Comparison of ENCODE assay signal across 14 mouse cellular contexts in the genomic region with DNA sequence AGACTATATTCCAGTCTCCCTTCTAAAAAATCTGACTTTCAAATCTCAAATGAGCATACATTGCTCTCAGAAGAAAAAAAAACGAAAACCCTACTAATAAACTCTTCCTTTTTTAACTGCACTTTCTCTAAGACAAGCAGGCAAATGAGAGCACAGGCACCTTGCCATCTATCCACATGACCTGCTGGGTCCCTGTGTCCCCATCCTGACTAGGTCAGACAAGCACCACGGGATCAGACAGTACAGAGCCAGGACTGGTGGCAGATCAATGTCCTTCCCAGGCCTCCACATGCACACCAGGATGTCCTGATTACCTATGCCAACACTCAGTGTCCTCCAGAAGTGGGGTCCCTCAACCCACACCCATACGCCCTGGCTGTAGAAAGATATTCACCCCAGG.
DNase-seq lines count a peak whose midpoint lies in the region; ATAC-seq and TF ChIP-seq lines count a peak whose summit lies in the region.
"Had no signal": no experiment of that assay in that cellular context is flagged by ENCODE, and none has a peak within 500 bp of the region (broad histone marks: within the 10 kb centered on the region; RNA-seq: fewer than 3 reads in every experiment).

No protein-coding gene starts in this region.

- ATAC-seq in frontal cortex, adult (ENCODE audit: low TSS enrichment): no peak
- ATAC-seq: forebrain, embryonic 14.5 days; liver, embryonic 12.5 days; midbrain, embryonic 15.5 days had no signal

- no peaks in the 10 kb centered on the region for H3K27me3 ChIP-seq in heart, adult 2 months (ENCODE audit: control insufficient read depth, insufficient read depth, low read length)
- no peaks in the 10 kb centered on the region for H3K27me3 ChIP-seq in kidney, adult 2 months (replicated peaks; ENCODE audit: control insufficient read depth, insufficient read depth, low read length)
- H3K27me3 ChIP-seq in ES-Bruce4 (ENCODE audit: control insufficient read depth, insufficient read depth, low read length, poor library complexity, severe bottlenecking): no peaks in the 10 kb centered on the region
- H3K27me3 ChIP-seq in megakaryocyte, embryonic 14.5 days (replicated peaks): peaks cover 19% of the 10 kb centered on the region
- H3K27me3 ChIP-seq: neural tube, embryonic 12.5 days had no signal

- intact Hi-C loops in heart, adult 2 months (cut with DNase I): no loop called here
- intact Hi-C loops in heart, postnatal 36 days (cut with DNase I): loop anchor here (10.0 kb wide), 1 partner anchor 1037 kb away; no protein-coding TSS in a partner anchor

- H3K9ac ChIP-seq in heart, adult 2 months (ENCODE audit: low read depth, low read length): no peak overlapping the region
- no peak overlapping the region for H3K9ac ChIP-seq in ES-Bruce4 (ENCODE audit: low read depth, poor library complexity, severe bottlenecking)
- H3K9ac ChIP-seq: embryonic facial prominence, embryonic 15.5 days; hindbrain, embryonic 13.5 days; limb, embryonic 12.5 days; liver, embryonic 12.5 days; midbrain, embryonic 15.5 days; neural tube, embryonic 12.5 days had no signal

- TF ChIP-seq CTCF in heart, adult 2 months (IDR thresholded peaks at IDR 0.05): no peak
- TF ChIP-seq CTCF in kidney, adult 2 months (conservative IDR thresholded peaks at IDR 0.05; ENCODE audit: insufficient read depth, insufficient read length, low read depth, low read length): no peak
- no peak for TF ChIP-seq CTCF in ES-Bruce4 (IDR thresholded peaks at IDR 0.05; ENCODE audit: low read depth, low read length)

- H3K36me3 ChIP-seq in heart, adult 2 months (ENCODE audit: control insufficient read depth, insufficient read depth, low read length): no peaks in the 10 kb centered on the region
- H3K36me3 ChIP-seq in kidney, adult 2 months (ENCODE audit: control insufficient read depth, insufficient read depth, low read length): no peaks in the 10 kb centered on the region
- H3K36me3 ChIP-seq in ES-Bruce4 (ENCODE audit: control insufficient read depth, insufficient read depth, low read length, poor library complexity, severe bottlenecking): no peaks in the 10 kb centered on the region
- no peaks in the 10 kb centered on the region for H3K36me3 ChIP-seq in megakaryocyte, embryonic 14.5 days (replicated peaks; ENCODE audit: low read length)
- H3K36me3 ChIP-seq: embryonic facial prominence, embryonic 15.5 days; hindbrain, embryonic 13.5 days; limb, embryonic 12.5 days; liver, embryonic 12.5 days; midbrain, embryonic 15.5 days; neural tube, embryonic 12.5 days had no signal

- no peaks in the 10 kb centered on the region for H3K4me1 ChIP-seq in heart, adult 2 months (ENCODE audit: control insufficient read depth, insufficient read depth, low read length)
- no peaks in the 10 kb centered on the region for H3K4me1 ChIP-seq in kidney, adult 2 months (ENCODE audit: control insufficient read depth, insufficient read depth, low read length)
- no peaks in the 10 kb centered on the region for H3K4me1 ChIP-seq in ES-Bruce4 (ENCODE audit: control insufficient read depth, insufficient read depth, low read length)
- peaks cover 17% of the 10 kb centered on the region for H3K4me1 ChIP-seq in megakaryocyte, embryonic 14.5 days
- H3K4me1 ChIP-seq: limb, embryonic 12.5 days; liver, embryonic 12.5 days had no signal

- peak; percentile 12 to 29 for DNase-seq in heart, adult 2 months
- DNase-seq in heart, postnatal 36 days: no peak
- DNase-seq in kidney, adult 9 months: peak; percentile 11
- no peak for DNase-seq in kidney, adult 2 months

- no peak for TF ChIP-seq EP300 in heart, adult 2 months (IDR thresholded peaks at IDR 0.05; ENCODE audit: insufficient read depth, low read depth, low read length)
- no peak for TF ChIP-seq EP300 in ES-Bruce4 (IDR thresholded peaks at IDR 0.05; ENCODE audit: insufficient read depth, low read depth, low read length)

- no peak for TF ChIP-seq POLR2A in heart, adult 2 months (IDR thresholded peaks at IDR 0.05; ENCODE audit: insufficient read depth, low read depth, low read length)
- no peak for TF ChIP-seq POLR2A in kidney, adult 2 months (IDR thresholded peaks at IDR 0.05; ENCODE audit: low read depth, low read length)
- no peak for TF ChIP-seq POLR2A in ES-Bruce4 (IDR thresholded peaks at IDR 0.05; ENCODE audit: insufficient read depth, low read length)

- no peaks in the 10 kb centered on the region for H3K9me3 ChIP-seq in ES-Bruce4 (replicated peaks; ENCODE audit: control insufficient read depth, insufficient read depth, low read length, poor library complexity, severe bottlenecking)
- H3K9me3 ChIP-seq in megakaryocyte, embryonic 14.5 days: no peaks in the 10 kb centered on the region
- H3K9me3 ChIP-seq: embryonic facial prominence, embryonic 15.5 days; hindbrain, embryonic 13.5 days; limb, embryonic 12.5 days; liver, embryonic 12.5 days; midbrain, embryonic 15.5 days; neural tube, embryonic 12.5 days had no signal

- H3K4me3 ChIP-seq in heart, adult 2 months: no peak overlapping the region
- H3K4me3 ChIP-seq in kidney, adult 2 months (ENCODE audit: insufficient read depth, low read depth, low read length): no peak overlapping the region
- 0 out of 2 replicates have a peak overlapping the region, but pooled peaks have one; percentile 4 for H3K4me3 ChIP-seq in ES-Bruce4 (ENCODE audit: low read depth, low read length)
- H3K4me3 ChIP-seq in megakaryocyte, embryonic 14.5 days (replicated peaks): peak overlapping the region; percentile 67
- H3K4me3 ChIP-seq: embryonic facial prominence, embryonic 15.5 days; hindbrain, embryonic 13.5 days; limb, embryonic 12.5 days; liver, embryonic 12.5 days; midbrain, embryonic 15.5 days; neural tube, embryonic 12.5 days had no signal

- H3K27ac ChIP-seq in heart, adult 2 months: no peak overlapping the region; the same call in 1 of the 2 replicates
- no peak overlapping the region for H3K27ac ChIP-seq in kidney, adult 2 months (ENCODE audit: insufficient read depth, low read depth, low read length)
- no peak overlapping the region for H3K27ac ChIP-seq in ES-Bruce4 (ENCODE audit: insufficient read depth, low read length)
- H3K27ac ChIP-seq: embryonic facial prominence, embryonic 15.5 days; hindbrain, embryonic 13.5 days; limb, embryonic 12.5 days; liver, embryonic 12.5 days; midbrain, embryonic 15.5 days; neural tube, embryonic 12.5 days had no signal

- 53% methylated on average over 3 of the region's 3 CpGs for WGBS in heart, adult 2 months
- 62% methylated on average over 3 of the region's 3 CpGs for WGBS in kidney, adult 2 months

- H3K79me2 ChIP-seq in heart, adult 2 months (replicated peaks; ENCODE audit: control insufficient read depth, insufficient read depth, low read length): no peaks in the 10 kb centered on the region

Comparison
In these comparisons a context has a peak if more than half of its experiments do, and no peak if none do; other contexts are left out.
1. DNase-seq: peak in heart, adult 2 months (2 of 2) and kidney, adult 9 months (single experiment); none in heart, postnatal 36 days (0 of 2) and kidney, adult 2 months (single experiment).
2. H3K4me3 ChIP-seq: peak in ES-Bruce4 (single experiment) and megakaryocyte, embryonic 14.5 days (single experiment); none in heart, adult 2 months (single experiment) and kidney, adult 2 months (single experiment).